Mouse (Mus musculus): ENCODE measurements around the gene Tle1. TPM values are rescaled to one million over a fixed set of nuclear protein-coding genes. Genes with fewer than 3 reads are reported as not detected.

The Tle1 gene
- polyA plus RNA-seq, 1 experiment from 2014 or later: 44.0 TPM

DNA sequence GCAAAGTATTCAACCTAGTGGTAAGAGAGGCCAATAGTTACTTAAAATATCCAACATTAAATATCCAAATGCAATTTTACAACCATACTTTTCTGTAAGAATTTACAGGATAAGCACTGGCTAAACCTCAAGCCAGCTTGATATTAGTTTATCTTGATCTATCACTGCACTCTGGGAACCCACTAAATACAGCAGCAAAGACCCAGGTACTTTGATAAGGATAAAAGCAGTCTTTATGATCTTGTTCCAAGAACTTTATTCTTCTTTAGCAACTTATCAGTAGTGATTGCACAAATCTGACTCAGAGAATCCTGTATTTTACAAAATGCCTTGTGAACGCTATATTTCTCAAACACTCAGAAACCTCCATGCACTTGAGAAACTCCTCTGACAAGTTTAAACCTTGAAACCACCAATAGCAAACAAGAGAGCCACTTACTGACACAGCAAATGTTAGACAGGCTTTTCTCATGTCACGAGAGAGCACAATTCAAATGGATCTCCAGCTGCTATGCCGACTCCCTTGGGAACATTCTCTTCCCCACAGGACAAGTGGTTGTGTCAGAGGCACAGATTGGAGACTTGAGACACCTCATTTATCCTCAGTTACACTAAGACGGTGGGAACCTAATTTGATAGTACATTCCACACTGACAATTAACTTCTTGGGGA, 50.1 kb downstream of the Tle1 start:
- DNase-seq (ENCODE audit: low spot score): no peak
- peaks cover 13% of the 10 kb centered on the region for H3K36me3 ChIP-seq
- H3K27me3 ChIP-seq (ENCODE audit: insufficient read depth, poor library complexity, severe bottlenecking): peaks cover 11% of the 10 kb centered on the region; the same call in 1 of the 2 replicates
- peaks cover 22% of the 10 kb centered on the region for H3K4me1 ChIP-seq (replicated peaks)
- H3K27ac ChIP-seq: no peak overlapping the region
- WGBS: 64% methylated on average over 4 of the region's 4 CpGs
- H3K4me3 ChIP-seq: no peak overlapping the region
- no peaks in the 10 kb centered on the region for H3K9me3 ChIP-seq

- DNase-seq (ENCODE audit: low spot score): no peak
- peaks cover 20% of the 10 kb centered on the region; the same call in 1 of the 2 replicates for H3K27me3 ChIP-seq (ENCODE audit: insufficient read depth, poor library complexity, severe bottlenecking)
- WGBS: 33% methylated on average over 2 of the region's 2 CpGs
- peaks cover 34% of the 10 kb centered on the region for H3K36me3 ChIP-seq
- peaks cover 25% of the 10 kb centered on the region for H3K4me1 ChIP-seq (replicated peaks)
- H3K9me3 ChIP-seq: no peaks in the 10 kb centered on the region
- no peak overlapping the region for H3K4me3 ChIP-seq
- 0 out of 2 replicates have a peak overlapping the region, but pooled peaks have one; percentile 45 for H3K27ac ChIP-seq
These were observed 54.7 kb downstream of the Tle1 start for GRCm38 (mm10) chr4:72146003-72146402.

DNA sequence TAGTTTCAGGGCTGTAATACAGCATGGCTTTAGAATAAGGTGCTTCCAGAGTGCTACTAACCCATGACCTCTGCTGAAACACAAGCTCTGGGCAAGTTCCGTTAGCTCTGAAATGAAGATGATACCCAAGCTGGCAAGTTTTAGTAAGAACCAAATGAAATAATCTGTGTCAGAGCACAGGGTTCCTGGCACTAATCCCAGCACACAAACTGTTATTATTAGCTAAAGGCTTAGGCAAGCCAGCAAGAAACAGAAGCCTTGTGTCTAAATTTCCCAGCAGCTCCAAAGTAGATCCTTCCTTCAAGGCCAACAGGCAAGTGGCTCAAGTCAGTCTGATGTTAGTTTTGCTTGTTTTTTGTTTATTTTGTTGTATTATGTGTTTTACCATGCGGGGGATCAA, 56.2 kb downstream of the Tle1 start:
- H3K27ac ChIP-seq: no peak overlapping the region
- no peaks in the 10 kb centered on the region for H3K9me3 ChIP-seq
- peaks cover 20% of the 10 kb centered on the region; the same call in 1 of the 2 replicates for H3K27me3 ChIP-seq (ENCODE audit: insufficient read depth, poor library complexity, severe bottlenecking)
- peaks cover 25% of the 10 kb centered on the region for H3K4me1 ChIP-seq (replicated peaks)
- H3K4me3 ChIP-seq: no peak overlapping the region
- peaks cover 48% of the 10 kb centered on the region for H3K36me3 ChIP-seq
- WGBS: 90% methylated on average over 2 of the region's 2 CpGs
- DNase-seq (ENCODE audit: low spot score): no peak

DNA sequence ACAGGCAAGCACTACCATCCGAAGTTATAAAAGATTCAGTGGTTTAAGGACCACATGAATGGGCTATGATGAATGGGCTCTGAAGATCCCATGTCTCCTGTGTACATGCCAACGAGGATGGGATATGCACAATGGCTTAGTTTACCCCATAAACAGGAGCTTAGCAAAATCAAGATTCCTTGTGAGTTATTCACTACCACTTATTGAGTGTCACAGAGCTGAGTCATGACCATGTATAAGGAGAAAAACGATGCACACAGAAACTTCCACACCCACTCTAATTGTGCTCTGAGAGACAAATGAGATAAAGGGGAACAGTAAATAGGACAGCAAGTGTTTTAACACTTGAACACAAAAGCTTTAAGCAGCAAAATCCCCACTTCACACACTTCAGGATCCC, 60.0 kb downstream of the Tle1 start:
- H3K4me3 ChIP-seq: no peak overlapping the region
- no peak for DNase-seq (ENCODE audit: low spot score)
- H3K9me3 ChIP-seq: no peaks in the 10 kb centered on the region
- H3K27me3 ChIP-seq (ENCODE audit: insufficient read depth, poor library complexity, severe bottlenecking): 0 out of 2 replicates have a peak, but pooled peaks cover 13% of the 10 kb centered on the region
- peaks cover 5% of the 10 kb centered on the region; the same call in 1 of the 2 replicates for H3K4me1 ChIP-seq (replicated peaks)
- H3K36me3 ChIP-seq: peaks cover 79% of the 10 kb centered on the region
- 84% methylated on average over 3 of the region's 3 CpGs for WGBS
- no peak overlapping the region for H3K27ac ChIP-seq

DNA sequence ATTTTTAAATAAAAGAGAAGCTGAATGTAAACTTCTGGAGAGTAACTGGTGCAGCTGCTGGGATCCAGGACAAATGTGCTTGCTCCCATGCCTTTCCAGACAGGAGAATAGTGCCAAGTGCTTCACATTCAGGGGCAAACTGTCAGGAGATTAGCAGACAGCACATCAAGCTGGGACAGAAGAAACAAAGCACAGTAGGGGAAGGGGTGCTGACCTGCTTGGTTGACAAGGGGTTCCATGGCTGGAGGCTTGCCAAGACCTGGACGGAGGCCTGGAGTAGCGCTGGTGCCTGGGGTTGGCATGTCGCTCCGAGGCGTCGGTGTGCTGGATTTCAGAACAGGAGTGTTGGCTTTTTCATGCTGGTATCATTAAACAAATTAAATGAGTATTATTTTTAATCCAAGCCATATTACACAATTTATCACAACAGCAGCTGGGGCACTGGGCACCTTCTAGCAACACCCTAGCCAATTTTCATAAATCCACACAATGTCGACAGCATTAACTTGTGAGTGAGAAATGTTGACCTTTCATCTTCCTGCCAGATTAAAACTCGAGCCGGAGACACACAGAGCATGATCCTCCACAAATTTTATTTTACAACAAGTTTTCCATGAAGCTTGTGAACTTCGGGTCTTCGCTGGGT, 61.1 kb downstream of the Tle1 start:
- Histone ChIP-seq H3K36me3 (peaks cover 88% of the 10 kb centered on the region), H3K4me3 (no peak overlapping the region), H3K27ac (no peak overlapping the region), H3K27me3 (ENCODE audit: insufficient read depth, poor library complexity, severe bottlenecking) (0 out of 2 replicates have a peak, but pooled peaks cover 5% of the 10 kb centered on the region), H3K9me3 (no peaks in the 10 kb centered on the region), H3K4me1 (replicated peaks) (no peaks in the 10 kb centered on the region)
- no peak for DNase-seq (ENCODE audit: low spot score)
- WGBS: 94% methylated on average over 11 of the region's 11 CpGs

DNA sequence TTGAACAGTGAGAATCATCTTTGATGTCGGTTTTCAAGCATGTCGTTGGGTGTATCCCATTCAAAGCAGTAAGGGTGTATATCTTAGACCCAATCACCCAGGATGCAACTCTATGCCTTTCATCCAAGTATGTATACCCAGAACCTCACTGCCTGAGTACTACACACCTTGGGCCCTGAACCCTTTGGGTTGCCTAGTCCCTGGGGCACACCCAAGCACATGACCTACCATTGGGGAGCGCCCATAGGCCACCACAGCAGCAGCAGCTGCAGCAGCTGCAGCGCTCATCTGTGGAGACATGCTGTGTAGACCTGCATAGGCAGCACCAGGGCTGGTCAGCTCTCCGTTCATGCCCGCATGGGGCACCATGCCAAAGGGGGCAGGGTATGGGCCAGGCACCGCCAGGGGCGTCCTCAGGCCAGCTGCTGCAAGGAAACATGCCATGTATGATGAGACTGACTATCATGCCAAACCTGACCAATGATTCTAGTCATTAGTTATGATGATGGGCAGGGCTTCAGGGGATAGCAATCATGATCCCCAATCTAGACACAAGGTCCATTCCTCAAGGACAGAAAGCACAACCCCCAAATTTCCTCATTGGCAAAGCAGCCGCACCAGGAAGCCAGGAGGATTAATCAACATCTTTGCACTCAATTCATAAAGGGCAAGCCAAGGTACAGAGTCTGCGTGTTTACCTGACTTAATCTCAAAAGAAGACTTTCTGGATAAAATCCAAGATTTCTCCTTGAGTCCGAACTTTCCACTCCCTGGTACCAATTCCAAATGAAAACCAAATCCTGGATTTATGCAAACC, 62.2 kb downstream of the Tle1 start:
- peaks cover 89% of the 10 kb centered on the region for H3K36me3 ChIP-seq
- no peak overlapping the region for H3K27ac ChIP-seq
- H3K4me1 ChIP-seq (replicated peaks): no peaks in the 10 kb centered on the region
- H3K27me3 ChIP-seq (ENCODE audit: insufficient read depth, poor library complexity, severe bottlenecking): 0 out of 2 replicates have a peak, but pooled peaks cover 3% of the 10 kb centered on the region
- 95% methylated on average over 11 of the region's 11 CpGs for WGBS
- no peak overlapping the region for H3K4me3 ChIP-seq
- no peaks in the 10 kb centered on the region for H3K9me3 ChIP-seq
- DNase-seq (ENCODE audit: low spot score): no peak

DNA sequence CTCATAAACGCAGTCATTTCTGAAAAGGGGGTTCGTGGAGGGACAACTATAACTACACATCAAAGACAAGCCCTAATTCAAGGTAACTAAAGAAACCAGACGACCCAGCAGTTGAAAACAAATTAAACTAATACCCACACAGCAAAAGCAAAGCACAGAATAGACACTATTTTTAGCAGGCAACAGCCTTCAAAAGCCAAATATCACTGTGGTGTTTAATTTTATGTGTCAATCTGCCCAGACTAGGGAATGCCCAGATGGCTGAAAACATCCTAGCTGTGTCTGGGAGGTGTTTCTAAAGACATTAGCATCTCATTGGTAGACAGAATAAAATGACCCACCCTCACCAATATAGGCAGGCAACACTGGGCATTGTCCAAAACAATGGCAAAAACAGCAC, 68.1 kb downstream of the Tle1 start:
- Histone ChIP-seq H3K9me3 (no peaks in the 10 kb centered on the region), H3K4me1 (replicated peaks) (no peaks in the 10 kb centered on the region), H3K4me3 (no peak overlapping the region), H3K36me3 (peaks cover 63% of the 10 kb centered on the region), H3K27me3 (ENCODE audit: insufficient read depth, poor library complexity, severe bottlenecking) (no peaks in the 10 kb centered on the region), H3K27ac (no peak overlapping the region)
- no peak for DNase-seq (ENCODE audit: low spot score)
- WGBS: 88% methylated on average over 3 of the region's 3 CpGs

- WGBS: 68% methylated on average over 2 of the region's 2 CpGs
- no peaks in the 10 kb centered on the region for H3K27me3 ChIP-seq (ENCODE audit: insufficient read depth, poor library complexity, severe bottlenecking)
- DNase-seq (ENCODE audit: low spot score): no peak
- H3K27ac ChIP-seq: no peak overlapping the region
- no peaks in the 10 kb centered on the region for H3K9me3 ChIP-seq
- peaks cover 13% of the 10 kb centered on the region; the same call in 1 of the 2 replicates for H3K4me1 ChIP-seq (replicated peaks)
- H3K4me3 ChIP-seq: no peak overlapping the region
- H3K36me3 ChIP-seq: peaks cover 63% of the 10 kb centered on the region
These were observed 73.1 kb downstream of the Tle1 start for GRCm38 (mm10) chr4:72127596-72127995.

DNA sequence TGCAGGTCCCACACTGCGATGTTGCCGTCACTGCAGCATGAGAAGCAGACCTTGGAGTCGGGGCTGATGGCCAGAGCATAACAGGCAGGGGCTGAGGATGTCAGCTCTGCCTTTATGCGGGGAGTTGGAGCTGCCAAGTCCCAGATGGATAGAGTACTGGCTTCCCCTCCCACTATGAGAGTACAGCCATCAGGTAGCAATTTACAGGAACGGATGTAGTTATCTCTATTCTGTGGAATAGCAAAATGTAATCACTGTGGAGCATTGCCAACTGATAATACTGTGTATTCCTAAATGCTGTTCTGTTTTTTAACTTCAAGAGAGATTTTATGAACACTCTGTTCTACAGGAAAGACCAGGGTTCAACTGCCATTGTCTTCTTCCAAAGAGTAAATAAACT, 75.9 kb downstream of the Tle1 start:
- peaks cover 79% of the 10 kb centered on the region for H3K36me3 ChIP-seq
- no peak for DNase-seq (ENCODE audit: low spot score)
- H3K27ac ChIP-seq: no peak overlapping the region
- H3K4me3 ChIP-seq: no peak overlapping the region
- H3K27me3 ChIP-seq (ENCODE audit: insufficient read depth, poor library complexity, severe bottlenecking): no peaks in the 10 kb centered on the region
- no peaks in the 10 kb centered on the region for H3K9me3 ChIP-seq
- peaks cover 13% of the 10 kb centered on the region; the same call in 1 of the 2 replicates for H3K4me1 ChIP-seq (replicated peaks)
- 94% methylated on average over 5 of the region's 5 CpGs for WGBS

DNA sequence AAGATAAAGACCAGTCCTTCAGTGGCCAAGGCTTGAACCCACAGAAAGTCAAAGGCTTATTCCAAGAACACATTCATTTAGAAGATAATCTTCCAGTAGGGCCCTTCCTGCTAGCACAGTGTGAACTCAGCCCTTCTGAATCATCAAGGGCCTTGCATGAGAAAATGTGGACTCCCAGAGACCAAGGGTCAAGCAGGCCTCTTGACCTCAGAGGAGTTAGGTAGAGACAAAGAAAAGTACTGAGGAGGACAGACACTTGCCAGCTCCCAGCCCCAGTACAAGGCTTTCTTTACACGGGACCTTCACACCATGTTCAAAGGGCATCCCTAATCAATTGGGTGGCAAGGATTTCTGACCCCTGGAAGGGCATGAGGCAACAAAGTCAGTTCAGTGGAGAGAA, 77.9 kb downstream of the Tle1 start:
- H3K36me3 ChIP-seq: peaks cover 89% of the 10 kb centered on the region
- no peaks in the 10 kb centered on the region for H3K27me3 ChIP-seq (ENCODE audit: insufficient read depth, poor library complexity, severe bottlenecking)
- no peaks in the 10 kb centered on the region for H3K9me3 ChIP-seq
- no peak overlapping the region for H3K4me3 ChIP-seq
- peak; percentile 27 for DNase-seq (ENCODE audit: low spot score)
- WGBS: 9% methylated on average over 1 of the region's 1 CpGs
- H3K27ac ChIP-seq: no peak overlapping the region
- H3K4me1 ChIP-seq (replicated peaks): peaks cover 13% of the 10 kb centered on the region; the same call in 1 of the 2 replicates

GRCm38 (mm10) chr4:72122343-72122742, 78.4 kb downstream of the Tle1 start:
- peaks cover 94% of the 10 kb centered on the region for H3K36me3 ChIP-seq
- 66% methylated on average over 2 of the region's 2 CpGs for WGBS
- H3K27ac ChIP-seq: no peak overlapping the region
- DNase-seq (ENCODE audit: low spot score): peak; percentile 6
- no peaks in the 10 kb centered on the region for H3K27me3 ChIP-seq (ENCODE audit: insufficient read depth, poor library complexity, severe bottlenecking)
- H3K4me1 ChIP-seq (replicated peaks): peaks cover 13% of the 10 kb centered on the region; the same call in 1 of the 2 replicates
- no peaks in the 10 kb centered on the region for H3K9me3 ChIP-seq
- H3K4me3 ChIP-seq: no peak overlapping the region

- DNase-seq (ENCODE audit: low spot score): no peak
- Histone ChIP-seq H3K4me1 (replicated peaks) (peaks cover 13% of the 10 kb centered on the region; the same call in 1 of the 2 replicates), H3K27me3 (ENCODE audit: insufficient read depth, poor library complexity, severe bottlenecking) (no peaks in the 10 kb centered on the region), H3K9me3 (no peaks in the 10 kb centered on the region), H3K36me3 (peaks cover 97% of the 10 kb centered on the region), H3K4me3 (no peak overlapping the region), H3K27ac (no peak overlapping the region)
- 95% methylated on average over 6 of the region's 6 CpGs for WGBS
These were observed 80.7 kb downstream of the Tle1 start for GRCm38 (mm10) chr4:72120050-72120449.

All from hindbrain, embryonic 10.5 days (tissue).